Mouse (Mus musculus) left cerebral cortex, adult 11 months (tissue): Measurements from ENCODE around the gene Scaf1.

Source experiments
- DNase-seq: peaks from one replicate; pipeline ENCODE4 v3.0.0; 2022; ENCODE audit warnings: low spot score

The Scaf1 gene

GRCm38 (mm10) chr7:44954091-44954885 is 61.9 kb downstream of the Scaf1 start:
- DNase-seq, result no peak

GRCm38 (mm10) chr7:44953561-44953960 is 62.6 kb downstream of the Scaf1 start:
- no peak for DNase-seq
